Mouse (Mus musculus) Patski (cell line): ENCODE results near the gene Zfyve26. TPM values are rescaled to one million over a fixed set of nuclear protein-coding genes. Genes with fewer than 3 reads are reported as not detected.
A peak's percentile ranks its signal among the peaks of the same experiment; 100 is the strongest.

Experiments
- ATAC-seq: fragments of 100-300 bp; one replicate; pipeline ENCODE4 v1.8.0; 2021
- CTCF ChIA-PET: fragments of 350-600 bp; sonication (Branson Sonifier 250); formaldehyde crosslinking; loops from one replicate; lab custom pipeline; 2022; ENCODE audit warnings: inconsistent platforms; lab: Charles Lee
- POLR2A ChIA-PET: fragments of 350-600 bp; sonication (Branson Sonifier 250); formaldehyde crosslinking; loops from one replicate; lab custom pipeline; 2022; ENCODE audit warnings: antibody characterized with exemption, inconsistent platforms; lab: Charles Lee
- DNase-seq: peaks from one replicate; pipeline ENCODE4 v3.0.0-alpha.2; 2011; ENCODE audit warnings: low read depth, low spot score
- H3K27me3 ChIP-seq: fragments of 371-371 bp; one replicate; pipeline ENCODE4 v1.5.1; 2021
- CTCF ChIP-seq: fragments of 100-300 bp; IDR thresholded peaks from one replicate; pipeline ENCODE4 v1.5.1; 2021
- in situ Hi-C: fragments of 300-500 bp; cut with MboI; formaldehyde crosslinking; loops from 3 replicates; pipeline ENCODE4 v1.11.1; 2018; ENCODE audit warnings: low pct_unique_long_range_greater_than_20kb, mixed read lengths
- polyA plus RNA-seq: library from polyadenylated mRNA; unstranded; gene quantifications from one replicate; pipeline ENCODE4 v1.2.3, GENCODE M21; 2021

Zfyve26 gene
- polyA plus RNA-seq, 1 experiment from 2014 or later: 32.0 TPM

GRCm38 (mm10) chr12:79272604-79273003 is 23.5 kb downstream of the Zfyve26 start:
- in situ Hi-C loops: no loop called here
- ChIA-PET CTCF (no interaction called here), POLR2A (no interaction called here)
- TF ChIP-seq CTCF: no peak
- ATAC-seq (no peak), DNase-seq (no peak)
- no peaks in the 10 kb centered on the region for H3K27me3 ChIP-seq

GRCm38 (mm10) chr12:79261035-79261434 is 35.1 kb downstream of the Zfyve26 start:
- H3K27me3 ChIP-seq: no peaks in the 10 kb centered on the region
- TF ChIP-seq CTCF: peak; percentile 70
- in situ Hi-C loops: no loop called here
- no peak for DNase-seq
- ChIA-PET CTCF (interaction anchor here (0.8 to 2.6 kb wide), 7 partner anchors 8 to 68 kb away, joined by 3 to 10 read pairs (median 5); no protein-coding TSS in a partner anchor), POLR2A (interaction anchor here (0.6 kb wide), 1 partner anchor 26 kb away, joined by 3 read pairs; no protein-coding TSS in a partner anchor)
- no peak for ATAC-seq

DNA sequence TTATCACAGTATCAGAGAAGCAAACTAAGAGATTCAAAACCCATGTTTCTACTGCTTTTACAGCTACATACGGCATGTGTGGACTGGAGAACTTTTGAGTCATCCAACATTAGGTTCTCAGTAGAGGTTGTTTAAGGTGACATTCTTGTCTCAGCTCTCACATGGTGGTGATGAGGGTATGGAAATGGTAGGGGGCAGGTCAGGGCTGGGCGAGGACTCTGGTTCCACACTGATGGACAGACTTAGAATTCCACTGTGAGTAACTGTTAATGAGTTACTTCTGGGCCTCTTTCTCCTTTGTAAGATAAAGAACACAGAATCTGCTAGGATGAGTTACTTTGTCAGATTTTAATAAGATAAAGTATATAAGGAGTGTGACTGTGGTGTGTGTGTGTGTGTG is 36.0 kb downstream of the Zfyve26 start:
- no peak for TF ChIP-seq CTCF
- CTCF ChIA-PET: interaction anchor here (0.8 to 2.6 kb wide), 6 partner anchors 9 to 67 kb away, joined by 3 to 10 read pairs (median 6); no protein-coding TSS in a partner anchor
- DNase-seq: no peak
- no peak for ATAC-seq
- POLR2A ChIA-PET: no interaction called here
- in situ Hi-C loops: no loop called here
- no peaks in the 10 kb centered on the region for H3K27me3 ChIP-seq

- no peak for TF ChIP-seq CTCF
- CTCF ChIA-PET: no interaction called here
- in situ Hi-C loops: no loop called here
- H3K27me3 ChIP-seq: no peaks in the 10 kb centered on the region
- DNase-seq: no peak
- no peak for ATAC-seq
- POLR2A ChIA-PET: no interaction called here
Observed at GRCm38 (mm10) chr12:79254975-79255374, 41.1 kb downstream of the Zfyve26 start.

GRCm38 (mm10) chr12:79253294-79254053 is 42.6 kb downstream of the Zfyve26 start:
- POLR2A ChIA-PET: interaction anchor here (0.6 kb wide), 1 partner anchor 99 kb away, joined by 3 read pairs; no protein-coding TSS in a partner anchor
- CTCF ChIA-PET: no interaction called here
- TF ChIP-seq CTCF: no peak
- H3K27me3 ChIP-seq: no peaks in the 10 kb centered on the region
- DNase-seq: no peak
- in situ Hi-C loops: no loop called here
- ATAC-seq: peak; percentile 35

DNA sequence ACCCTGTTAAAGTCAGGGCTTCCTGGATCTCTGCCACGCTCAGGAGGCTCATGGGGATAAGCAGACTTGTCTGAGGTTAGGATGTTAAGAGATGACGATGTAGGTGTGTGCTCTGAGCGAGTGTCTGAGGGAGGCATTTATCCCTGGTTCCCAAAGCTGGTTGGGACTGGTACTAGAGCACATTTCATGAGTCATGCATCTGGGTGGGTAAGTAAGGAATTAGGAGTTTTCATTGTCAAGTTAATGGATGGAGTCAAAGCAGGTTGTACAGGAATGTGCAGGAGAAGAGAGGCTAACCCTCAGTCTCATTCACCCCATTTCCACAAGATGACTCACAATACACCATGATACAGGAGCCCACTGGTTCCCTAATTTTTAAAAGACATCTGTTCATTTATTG is 48.0 kb downstream of the Zfyve26 start:
- ChIA-PET CTCF (no interaction called here), POLR2A (no interaction called here)
- DNase-seq (no peak), ATAC-seq (no peak)
- no peaks in the 10 kb centered on the region for H3K27me3 ChIP-seq
- in situ Hi-C loops: no loop called here
- TF ChIP-seq CTCF: no peak

GRCm38 (mm10) chr12:79242921-79243320 is 53.2 kb downstream of the Zfyve26 start:
- CTCF ChIA-PET: interaction anchor here (1.8 kb wide), 1 partner anchor 49 kb away, joined by 4 read pairs; no protein-coding TSS in a partner anchor
- no peak for ATAC-seq
- POLR2A ChIA-PET: no interaction called here

GRCm38 (mm10) chr12:79241985-79242384 is 54.1 kb downstream of the Zfyve26 start:
- CTCF ChIA-PET: interaction anchor here (1.0 to 1.8 kb wide), 3 partner anchors 14 to 48 kb away, joined by 3 to 4 read pairs (median 3); no protein-coding TSS in a partner anchor
- in situ Hi-C loops: no loop called here

More at GRCm38 (mm10) chr12:79242921-79243320, 53.2 kb downstream of the Zfyve26 start:
- no peaks in the 10 kb centered on the region for H3K27me3 ChIP-seq
- DNase-seq: no peak
- TF ChIP-seq CTCF: no peak
- in situ Hi-C loops: no loop called here

DNA sequence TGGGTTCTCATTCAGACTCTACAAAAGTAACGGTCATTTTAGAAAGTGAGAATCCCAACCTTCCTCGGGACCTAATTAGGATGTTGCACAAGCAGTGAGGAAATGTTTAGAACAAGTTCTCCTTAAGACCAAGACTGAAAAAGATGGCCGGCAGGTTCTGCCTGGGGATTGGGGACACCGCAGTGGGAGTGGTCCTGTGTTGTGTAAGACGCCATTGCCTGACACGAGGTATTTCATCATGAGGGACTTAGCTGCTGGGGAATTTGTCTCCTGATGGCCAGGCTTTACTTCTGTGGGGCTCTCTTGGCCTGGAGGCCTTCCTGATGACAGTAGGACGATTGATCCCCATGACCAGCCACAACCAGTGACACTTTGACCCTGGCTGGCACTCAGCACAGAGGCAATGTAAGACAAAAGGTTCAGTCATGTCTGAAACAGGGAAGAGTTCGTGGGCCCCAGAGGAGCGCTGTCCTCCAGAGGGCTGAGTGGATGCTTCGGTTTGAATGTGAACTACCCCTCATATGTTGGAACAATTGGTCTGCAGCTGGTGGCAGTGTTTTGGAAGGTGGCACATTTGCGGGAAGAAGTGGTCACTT is 60.5 kb downstream of the Zfyve26 start:
- DNase-seq: no peak
- no peak for ATAC-seq
- CTCF ChIA-PET: no interaction called here

More at GRCm38 (mm10) chr12:79241985-79242384, 54.1 kb downstream of the Zfyve26 start:
- no peak for TF ChIP-seq CTCF
- H3K27me3 ChIP-seq: no peaks in the 10 kb centered on the region
- POLR2A ChIA-PET: interaction anchor here (0.6 to 0.8 kb wide), 2 partner anchors 20 to 1222 kb away, joined by 4 read pairs; no protein-coding TSS in a partner anchor
- no peak for ATAC-seq
- no peak for DNase-seq

DNA sequence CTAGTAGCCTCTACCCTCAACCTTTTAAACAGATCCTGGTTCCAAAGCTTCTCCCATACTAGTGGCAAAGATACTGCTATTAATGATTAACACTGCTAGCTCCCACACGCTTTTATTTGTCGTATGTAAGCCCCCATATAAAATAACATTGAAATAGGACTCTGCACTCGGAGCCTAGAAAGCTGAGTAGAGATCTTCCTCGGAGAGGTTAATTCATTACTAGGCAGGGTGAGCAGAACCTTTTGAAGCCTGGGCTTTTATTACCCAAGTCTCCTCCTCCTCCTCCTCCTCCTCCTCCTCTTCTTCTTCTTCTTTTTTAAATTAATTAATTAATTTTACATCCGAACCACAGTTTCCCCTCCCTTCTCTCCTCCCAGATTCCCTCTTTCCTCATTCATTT is 78.6 kb downstream of the Zfyve26 start:
- DNase-seq (no peak), ATAC-seq (no peak)
- in situ Hi-C loops: no loop called here
- H3K27me3 ChIP-seq: peaks cover 11% of the 10 kb centered on the region
- TF ChIP-seq CTCF: no peak
- ChIA-PET POLR2A (no interaction called here), CTCF (no interaction called here)

More for the DNA sequence above, 60.5 kb downstream of the Zfyve26 start:
- no peaks in the 10 kb centered on the region for H3K27me3 ChIP-seq
- POLR2A ChIA-PET: no interaction called here
- in situ Hi-C loops: no loop called here
- TF ChIP-seq CTCF: no peak

- DNase-seq (no peak), ATAC-seq (no peak)
- POLR2A ChIA-PET: no interaction called here
- CTCF ChIA-PET: interaction anchor here (1.4 kb wide), 1 partner anchor 10 kb away, joined by 4 read pairs; no protein-coding TSS in a partner anchor
- TF ChIP-seq CTCF: no peak
- in situ Hi-C loops: no loop called here
- H3K27me3 ChIP-seq: peaks cover 4% of the 10 kb centered on the region
Observed at GRCm38 (mm10) chr12:79211447-79211846, 84.7 kb downstream of the Zfyve26 start.
